Mouse (Mus musculus) cerebellum, adult (tissue): ENCODE measurements around the gene Edc3.

Experiments
- ATAC-seq: cut with Nextera tagmentation; 2 replicates; pipeline ENCODE4 v1.9.2; 2017; ENCODE audit warnings: mild to moderate bottlenecking, moderate library complexity, mixed read lengths; ENCODE audit not compliant: insufficient number of reproducible peaks, low FRiP score, low TSS enrichment

The Edc3 gene

GRCm38 (mm10) chr9:57800325-57800975 lies 92.1 kb downstream of the Edc3 start:
- ATAC-seq: no peak
